Comparison of ENCODE assay signal across 8 mouse cellular contexts in genomic region chr11:98772667-98773171, GRCm38 (mm10). TPM values are rescaled to one million over a fixed set of nuclear protein-coding genes. Genes with fewer than 3 reads are reported as not detected.
DNase-seq lines count a peak whose midpoint lies in the region; ATAC-seq lines count a peak whose summit lies in the region.

No protein-coding gene starts in this region.

- no peak overlapping the region for H3K27ac ChIP-seq in forebrain, embryonic 13.5 days
- H3K27ac ChIP-seq in forebrain, embryonic 10.5 days: no peak overlapping the region
- no peak overlapping the region for H3K27ac ChIP-seq in forebrain, embryonic 16.5 days (ENCODE audit: low read length)
- H3K27ac ChIP-seq in intestine, embryonic 15.5 days: peak overlapping the region; percentile 52
- peak overlapping the region; percentile 88 for H3K27ac ChIP-seq in lung, embryonic 16.5 days (ENCODE audit: low read length)

- 87% methylated on average over 8 of the region's 8 CpGs for WGBS in forebrain, embryonic 13.5 days
- 88% methylated on average over 8 of the region's 8 CpGs for WGBS in forebrain, embryonic 10.5 days
- 81% methylated on average over 8 of the region's 8 CpGs for WGBS in forebrain, embryonic 16.5 days
- WGBS in intestine, embryonic 15.5 days: 49% methylated on average over 8 of the region's 8 CpGs
- WGBS in lung, embryonic 16.5 days: 26% methylated on average over 8 of the region's 8 CpGs

- no peak overlapping the region for H3K9ac ChIP-seq in forebrain, embryonic 13.5 days
- H3K9ac ChIP-seq in forebrain, embryonic 16.5 days (replicated peaks; ENCODE audit: low read depth, low read length): no peak overlapping the region
- H3K9ac ChIP-seq in intestine, embryonic 15.5 days: no peak overlapping the region
- H3K9ac ChIP-seq in lung, embryonic 16.5 days (ENCODE audit: low read length): 0 out of 2 replicates have a peak overlapping the region, but pooled peaks have one; percentile 1

- H3K4me2 ChIP-seq in forebrain, embryonic 13.5 days: peak overlapping the region; percentile 80; the same call in 1 of the 2 replicates
- peak overlapping the region; percentile 95; the same call in 1 of the 2 replicates for H3K4me2 ChIP-seq in forebrain, embryonic 16.5 days (ENCODE audit: low read length)
- 0 out of 2 replicates have a peak overlapping the region, but pooled peaks have one; percentile 12 for H3K4me2 ChIP-seq in intestine, embryonic 15.5 days (replicated peaks)
- peak overlapping the region; percentile 59; the same call in 1 of the 2 replicates for H3K4me2 ChIP-seq in lung, embryonic 16.5 days (ENCODE audit: low read depth, low read length)

- no peaks in the 10 kb centered on the region for H3K9me3 ChIP-seq in forebrain, embryonic 13.5 days (replicated peaks)
- H3K9me3 ChIP-seq in forebrain, embryonic 10.5 days: no peaks in the 10 kb centered on the region
- H3K9me3 ChIP-seq in forebrain, embryonic 16.5 days (ENCODE audit: control insufficient read depth, low read length): no peaks in the 10 kb centered on the region
- no peaks in the 10 kb centered on the region for H3K9me3 ChIP-seq in intestine, embryonic 15.5 days
- no peaks in the 10 kb centered on the region for H3K9me3 ChIP-seq in lung, embryonic 16.5 days (ENCODE audit: control insufficient read depth, low read length)

- ATAC-seq in forebrain, embryonic 13.5 days: no peak
- ATAC-seq in forebrain, embryonic 16.5 days: no peak
- ATAC-seq in intestine, embryonic 15.5 days: no peak; the same call in 1 of the 2 replicates
- ATAC-seq in lung, embryonic 16.5 days (ENCODE audit: low read depth): peak; percentile 44
- ATAC-seq in inflammation-experienced regulatory T-cells, adult 6 months: no peak

- H3K4me3 ChIP-seq in forebrain, embryonic 13.5 days: no peak overlapping the region
- H3K4me3 ChIP-seq in forebrain, embryonic 10.5 days: no peak overlapping the region
- no peak overlapping the region for H3K4me3 ChIP-seq in forebrain, embryonic 16.5 days (replicated peaks; ENCODE audit: low read length)
- no peak overlapping the region for H3K4me3 ChIP-seq in intestine, embryonic 15.5 days (replicated peaks)
- no peak overlapping the region for H3K4me3 ChIP-seq in lung, embryonic 16.5 days (ENCODE audit: low read length)

- no peak for DNase-seq in forebrain, embryonic 10.5 days (ENCODE audit: extremely low spot score, low spot score)
- peak; percentile 23 for DNase-seq in CD4-positive helper T cell, adult 2 months (ENCODE audit: low read depth, low spot score)
- DNase-seq in spleen, postnatal 10 days (ENCODE audit: low spot score in 2 of 2): no peak

- no peaks in the 10 kb centered on the region for H3K27me3 ChIP-seq in forebrain, embryonic 13.5 days
- 0 out of 2 replicates have a peak, but pooled peaks cover 3% of the 10 kb centered on the region for H3K27me3 ChIP-seq in forebrain, embryonic 10.5 days (ENCODE audit: poor library complexity, severe bottlenecking)
- no peaks in the 10 kb centered on the region for H3K27me3 ChIP-seq in forebrain, embryonic 16.5 days (replicated peaks; ENCODE audit: control insufficient read depth, insufficient read depth, low read length)
- no peaks in the 10 kb centered on the region for H3K27me3 ChIP-seq in intestine, embryonic 15.5 days (replicated peaks)
- no peaks in the 10 kb centered on the region for H3K27me3 ChIP-seq in lung, embryonic 16.5 days (ENCODE audit: control insufficient read depth, insufficient read depth, low read depth, low read length)

- H3K36me3 ChIP-seq in forebrain, embryonic 13.5 days (ENCODE audit: poor library complexity, severe bottlenecking): peaks cover 37% of the 10 kb centered on the region
- peaks cover 35% of the 10 kb centered on the region for H3K36me3 ChIP-seq in forebrain, embryonic 10.5 days (replicated peaks)
- H3K36me3 ChIP-seq in forebrain, embryonic 16.5 days (ENCODE audit: control insufficient read depth, insufficient read depth): peaks cover 4% of the 10 kb centered on the region; the same call in 1 of the 2 replicates
- H3K36me3 ChIP-seq in intestine, embryonic 15.5 days: peaks cover 21% of the 10 kb centered on the region
- H3K36me3 ChIP-seq in lung, embryonic 16.5 days (ENCODE audit: control insufficient read depth, insufficient read depth, low read length): peaks cover 6% of the 10 kb centered on the region; the same call in 1 of the 2 replicates

- H3K4me1 ChIP-seq in forebrain, embryonic 13.5 days: peaks cover 72% of the 10 kb centered on the region
- H3K4me1 ChIP-seq in forebrain, embryonic 10.5 days: peaks cover 69% of the 10 kb centered on the region
- peaks cover 75% of the 10 kb centered on the region for H3K4me1 ChIP-seq in forebrain, embryonic 16.5 days (replicated peaks; ENCODE audit: control insufficient read depth, insufficient read depth, low read length)
- peaks cover 73% of the 10 kb centered on the region for H3K4me1 ChIP-seq in intestine, embryonic 15.5 days (replicated peaks)
- peaks cover 67% of the 10 kb centered on the region for H3K4me1 ChIP-seq in lung, embryonic 16.5 days (replicated peaks; ENCODE audit: control insufficient read depth, insufficient read depth, low read length)

RNA-seq across cellular contexts. Expression of gene Nr1d1, which starts 2.4 kb away (rescaled TPM):
- polyA plus RNA-seq in forebrain, embryonic 13.5 days (2015; fragmentation: Nextera tagmentation; extraction: Ambion mirVana): 2.1 and 2.3 TPM in 2 replicates
- 1.5 TPM in 2 replicates for polyA plus RNA-seq in forebrain, embryonic 10.5 days (2016; fragmentation: Nextera tagmentation; extraction: Ambion mirVana)
- polyA plus RNA-seq in forebrain, embryonic 16.5 days (2015; fragmentation: Nextera tagmentation; extraction: Ambion mirVana): 3.8 and 4.0 TPM in 2 replicates
- polyA plus RNA-seq in intestine, embryonic 15.5 days (2015; fragmentation: Nextera tagmentation; extraction: Ambion mirVana): 2.6 and 2.7 TPM in 2 replicates
- 1.4 and 1.6 TPM in 2 replicates for polyA plus RNA-seq in lung, embryonic 16.5 days (2015; fragmentation: Nextera tagmentation; extraction: Ambion mirVana)
- 1 to 10 TPM; 6.5 to 8.4 (median 7.3) TPM for polyA plus RNA-seq in inflammation-experienced regulatory T-cells, adult 6 months (2017; shearing (Covaris generic))

RNA-seq across cellular contexts. Expression of gene Msl1, which starts 22.6 kb away (rescaled TPM):
- 31.3 and 32.9 TPM in 2 replicates for polyA plus RNA-seq in forebrain, embryonic 13.5 days (2015; fragmentation: Nextera tagmentation; extraction: Ambion mirVana)
- 22.9 and 24.1 TPM in 2 replicates for polyA plus RNA-seq in forebrain, embryonic 10.5 days (2016; fragmentation: Nextera tagmentation; extraction: Ambion mirVana)
- polyA plus RNA-seq in forebrain, embryonic 16.5 days (2015; fragmentation: Nextera tagmentation; extraction: Ambion mirVana): 27.7 and 32.0 TPM in 2 replicates
- 18.9 and 19.7 TPM in 2 replicates for polyA plus RNA-seq in intestine, embryonic 15.5 days (2015; fragmentation: Nextera tagmentation; extraction: Ambion mirVana)
- polyA plus RNA-seq in lung, embryonic 16.5 days (2015; fragmentation: Nextera tagmentation; extraction: Ambion mirVana): 19.4 and 20.3 TPM in 2 replicates
- 10 to 100 TPM; 16.7 to 26.3 (median 20.4) TPM for polyA plus RNA-seq in inflammation-experienced regulatory T-cells, adult 6 months (2017; shearing (Covaris generic))

RNA-seq across cellular contexts. Expression of gene Casc3, which starts 32.0 kb away (rescaled TPM):
- 46.4 and 51.1 TPM in 2 replicates for polyA plus RNA-seq in forebrain, embryonic 13.5 days (2015; fragmentation: Nextera tagmentation; extraction: Ambion mirVana)
- polyA plus RNA-seq in forebrain, embryonic 10.5 days (2016; fragmentation: Nextera tagmentation; extraction: Ambion mirVana): 45.7 and 49.7 TPM in 2 replicates
- 52.5 and 54.6 TPM in 2 replicates for polyA plus RNA-seq in forebrain, embryonic 16.5 days (2015; fragmentation: Nextera tagmentation; extraction: Ambion mirVana)
- 28.2 and 29.8 TPM in 2 replicates for polyA plus RNA-seq in intestine, embryonic 15.5 days (2015; fragmentation: Nextera tagmentation; extraction: Ambion mirVana)
- polyA plus RNA-seq in lung, embryonic 16.5 days (2015; fragmentation: Nextera tagmentation; extraction: Ambion mirVana): 33.2 and 36.6 TPM in 2 replicates
- polyA plus RNA-seq in inflammation-experienced regulatory T-cells, adult 6 months (2017; shearing (Covaris generic)): 10 to 100 TPM in 2 of 3 experiments, 1 to 10 TPM in 1; 8.7 to 14.8 (median 11.6) TPM

RNA-seq across cellular contexts. Expression of gene Thra, which starts 32.3 kb away (rescaled TPM):
- 93.5 and 95.2 TPM in 2 replicates for polyA plus RNA-seq in forebrain, embryonic 13.5 days (2015; fragmentation: Nextera tagmentation; extraction: Ambion mirVana)
- 9.5 and 10.9 TPM in 2 replicates for polyA plus RNA-seq in forebrain, embryonic 10.5 days (2016; fragmentation: Nextera tagmentation; extraction: Ambion mirVana)
- polyA plus RNA-seq in forebrain, embryonic 16.5 days (2015; fragmentation: Nextera tagmentation; extraction: Ambion mirVana): 177 and 182 TPM in 2 replicates
- polyA plus RNA-seq in intestine, embryonic 15.5 days (2015; fragmentation: Nextera tagmentation; extraction: Ambion mirVana): 42.7 and 45.5 TPM in 2 replicates
- polyA plus RNA-seq in lung, embryonic 16.5 days (2015; fragmentation: Nextera tagmentation; extraction: Ambion mirVana): 36.3 and 36.4 TPM in 2 replicates
- polyA plus RNA-seq in inflammation-experienced regulatory T-cells, adult 6 months (2017; shearing (Covaris generic)): 1 to 10 TPM; 1.3 to 6.3 (median 5.2) TPM

RNA-seq across cellular contexts. Expression of gene Med24, which starts 43.5 kb away (rescaled TPM):
- 79.0 and 86.0 TPM in 2 replicates for polyA plus RNA-seq in forebrain, embryonic 13.5 days (2015; fragmentation: Nextera tagmentation; extraction: Ambion mirVana)
- polyA plus RNA-seq in forebrain, embryonic 10.5 days (2016; fragmentation: Nextera tagmentation; extraction: Ambion mirVana): 69.7 and 77.3 TPM in 2 replicates
- 88.8 and 93.7 TPM in 2 replicates for polyA plus RNA-seq in forebrain, embryonic 16.5 days (2015; fragmentation: Nextera tagmentation; extraction: Ambion mirVana)
- 39.6 and 42.5 TPM in 2 replicates for polyA plus RNA-seq in intestine, embryonic 15.5 days (2015; fragmentation: Nextera tagmentation; extraction: Ambion mirVana)
- 56.6 and 57.8 TPM in 2 replicates for polyA plus RNA-seq in lung, embryonic 16.5 days (2015; fragmentation: Nextera tagmentation; extraction: Ambion mirVana)
- 10 to 100 TPM; 23.8 to 32.5 (median 28.3) TPM for polyA plus RNA-seq in inflammation-experienced regulatory T-cells, adult 6 months (2017; shearing (Covaris generic))

Comparison
In these comparisons a context has a peak if more than half of its experiments do, and no peak if none do; other contexts are left out.
1. H3K27ac ChIP-seq: peak in intestine, embryonic 15.5 days (single experiment) and lung, embryonic 16.5 days (single experiment); none in forebrain, embryonic 13.5 days (single experiment), forebrain, embryonic 10.5 days (single experiment) and forebrain, embryonic 16.5 days (single experiment).
2. H3K4me2 ChIP-seq: peak in every context shown above with its lines; median percentile 95 in forebrain, embryonic 16.5 days; 80 in forebrain, embryonic 13.5 days; 59 in lung, embryonic 16.5 days; 12 in intestine, embryonic 15.5 days.